Mouse (Mus musculus) kidney, embryonic 14.5 days (tissue): ENCODE measurements at regions not wholly inside any gene's neighbourhood (a gene's known extent, or its start where the extent isn't known, plus 50 kb on each side); places are given as distances from the start of the nearest gene placed in this dataset.

Experiments
- ATAC-seq: fragments of 200-750 bp; cut with Nextera tagmentation; 2 replicates; pipeline ENCODE4 v1.8.0; 2017; ENCODE audit warnings: moderate number of reproducible peaks, mild to moderate bottlenecking, moderate TSS enrichment, moderate library complexity; ENCODE audit not compliant: low FRiP score, low TSS enrichment
- H3K27ac ChIP-seq: fragments of 300-500 bp; sonication (generic); 2 replicates; pipeline ENCODE4 v1.5.1; 2014; ENCODE audit warnings: low read depth, mild to moderate bottlenecking, low read length, moderate library complexity, mixed read lengths
- H3K27me3 ChIP-seq: fragments of 300-500 bp; sonication (generic); 2 replicates; pipeline ENCODE4 v1.6.1; 2014; ENCODE audit warnings: mild to moderate bottlenecking, low read length; ENCODE audit not compliant: control insufficient read depth, insufficient read depth
- H3K36me3 ChIP-seq: fragments of 300-500 bp; sonication (generic); 2 replicates; pipeline ENCODE4 v1.6.1; 2014; ENCODE audit warnings: low read length, mixed read lengths; ENCODE audit not compliant: control insufficient read depth, insufficient read depth
- H3K4me1 ChIP-seq: fragments of 300-500 bp; sonication (generic); 2 replicates; pipeline ENCODE4 v1.6.1; 2014; ENCODE audit warnings: low read length, mixed read lengths; ENCODE audit not compliant: control insufficient read depth, insufficient read depth
- H3K4me2 ChIP-seq: fragments of 300-500 bp; sonication (generic); replicated peaks from 2 replicates; pipeline ENCODE4 v1.6.1; 2014; ENCODE audit warnings: low read depth, mild to moderate bottlenecking, low read length
- H3K4me3 ChIP-seq: fragments of 300-500 bp; sonication (generic); 2 replicates; pipeline ENCODE4 v1.5.1; 2014; ENCODE audit warnings: mild to moderate bottlenecking, low read length
- H3K9ac ChIP-seq: fragments of 300-500 bp; sonication (generic); 2 replicates; pipeline ENCODE4 v1.6.1; 2014; ENCODE audit warnings: low read depth, mild to moderate bottlenecking, low read length, moderate library complexity
- H3K9me3 ChIP-seq: fragments of 300-500 bp; sonication (generic); 2 replicates; pipeline ENCODE4 v1.6.1; 2016; ENCODE audit warnings: low read length; ENCODE audit not compliant: control insufficient read depth
- WGBS: fragments of 180-500 bp; shearing (Covaris S2); extraction: QIAGEN DNeasy Blood & Tissue Kit; methylation state at CpG from one replicate; pipeline ENCODE4 v1.1.7; 2014; 5-methylcytosine and 5-hydroxymethylcytosine counted together

DNA sequence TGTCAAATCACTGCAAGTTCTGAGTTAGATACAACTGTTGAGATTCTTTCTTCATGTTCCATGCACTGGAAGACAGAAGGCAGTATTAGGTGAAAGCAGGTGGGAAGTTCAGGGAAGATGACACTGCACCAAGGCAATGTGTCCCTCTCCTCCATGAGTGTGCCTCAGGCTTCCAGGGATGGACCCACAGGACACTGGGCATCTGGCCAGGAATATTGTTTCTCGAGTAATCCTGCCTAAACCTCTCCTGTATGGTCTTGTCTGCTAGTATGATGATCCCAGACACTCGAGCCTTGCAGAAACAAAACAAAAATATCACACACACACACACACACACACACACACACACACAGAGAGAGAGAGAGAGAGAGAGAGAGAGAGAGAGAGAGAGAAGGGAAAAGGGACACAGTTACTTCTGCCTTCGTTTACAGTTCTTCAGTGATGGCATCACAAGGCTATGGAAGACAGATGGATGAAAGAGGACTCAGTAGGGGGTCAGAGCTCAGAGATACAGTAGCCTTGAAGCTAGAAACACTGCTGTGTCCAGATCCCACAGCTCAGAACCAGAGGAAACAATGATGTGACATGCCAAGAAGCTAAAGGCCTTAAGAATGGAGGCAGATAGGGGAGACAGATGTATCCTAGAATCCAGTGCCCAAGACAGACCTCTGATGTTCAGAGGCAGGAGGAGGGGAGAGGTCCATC lies 154.8 kb downstream of the Gm815 start:
- no peaks in the 10 kb centered on the region for H3K36me3 ChIP-seq
- H3K4me3 ChIP-seq = no peak overlapping the region
- ATAC-seq = no peak
- H3K27ac ChIP-seq = no peak overlapping the region
- H3K9me3 ChIP-seq = no peaks in the 10 kb centered on the region
- 66% methylated on average over 3 of the region's 3 CpGs for WGBS
- peaks cover 7% of the 10 kb centered on the region; the same call in 1 of the 2 replicates for H3K4me1 ChIP-seq
- H3K9ac ChIP-seq = no peak overlapping the region
- H3K27me3 ChIP-seq = no peaks in the 10 kb centered on the region
- no peak overlapping the region for H3K4me2 ChIP-seq

DNA sequence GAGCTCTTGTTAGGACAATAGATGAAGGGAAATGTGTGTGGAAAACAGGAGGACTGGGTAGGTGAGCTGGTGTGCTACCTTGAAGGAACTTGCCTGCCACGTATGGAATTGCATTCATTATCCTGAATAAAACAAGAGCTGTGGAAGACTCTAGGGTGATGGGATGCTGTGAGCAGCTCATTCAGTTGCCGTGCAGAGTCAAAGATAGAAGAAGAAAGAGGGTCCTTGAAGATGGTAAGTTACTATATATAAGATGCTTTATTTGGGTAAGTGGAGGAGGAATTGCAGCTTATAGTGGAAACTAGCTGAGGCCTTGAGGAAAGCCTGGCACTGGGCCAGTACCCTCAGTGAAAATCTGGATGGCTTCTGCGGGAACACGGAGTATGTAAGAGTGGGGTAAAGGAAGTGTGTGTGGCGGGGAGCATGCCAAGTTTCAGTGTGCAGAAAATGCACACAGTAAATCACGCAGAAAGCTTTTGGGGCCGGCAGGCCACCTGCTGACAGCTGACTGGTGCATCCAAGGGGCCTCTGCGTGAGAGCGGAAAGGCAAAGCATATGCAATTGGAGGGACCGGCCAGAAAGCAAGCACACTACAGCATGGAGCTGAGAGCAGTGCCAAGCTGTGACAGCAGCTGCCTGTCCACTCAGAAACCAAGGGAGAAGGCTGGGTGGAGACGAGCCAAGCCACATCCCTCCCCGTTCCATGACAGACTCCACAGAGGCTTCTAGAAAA lies 149.7 kb upstream of the Vldlr start:
- Histone ChIP-seq H3K27ac (no peak overlapping the region), H3K36me3 (no peaks in the 10 kb centered on the region)

GRCm38 (mm10) chr19:27073281-27073680 lies 143.0 kb upstream of the Vldlr start:
- H3K36me3 ChIP-seq = no peaks in the 10 kb centered on the region
- WGBS = 86% methylated on average over 3 of the region's 3 CpGs
- ATAC-seq = no peak

More for the DNA sequence above, 149.7 kb upstream of the Vldlr start:
- 65% methylated on average over 12 of the region's 12 CpGs for WGBS
- Histone ChIP-seq H3K4me3 (no peak overlapping the region), H3K4me1 (peaks cover 4% of the 10 kb centered on the region; the same call in 1 of the 2 replicates), H3K9me3 (no peaks in the 10 kb centered on the region), H3K9ac (no peak overlapping the region), H3K4me2 (no peak overlapping the region), H3K27me3 (no peaks in the 10 kb centered on the region)
- ATAC-seq = no peak

GRCm38 (mm10) chr19:27075019-27075418 lies 141.3 kb upstream of the Vldlr start:
- H3K4me3 ChIP-seq = no peak overlapping the region
- H3K4me1 ChIP-seq = no peaks in the 10 kb centered on the region
- ATAC-seq = no peak
- WGBS = 68% methylated on average over 5 of the region's 5 CpGs
- no peaks in the 10 kb centered on the region; the same call in 1 of the 2 replicates for H3K27me3 ChIP-seq
- no peaks in the 10 kb centered on the region for H3K9me3 ChIP-seq
- H3K27ac ChIP-seq = no peak overlapping the region
- no peak overlapping the region for H3K4me2 ChIP-seq
- H3K9ac ChIP-seq = no peak overlapping the region
- no peaks in the 10 kb centered on the region for H3K36me3 ChIP-seq

More at GRCm38 (mm10) chr19:27073281-27073680, 143.0 kb upstream of the Vldlr start:
- H3K9ac ChIP-seq = no peak overlapping the region
- no peaks in the 10 kb centered on the region for H3K9me3 ChIP-seq
- H3K4me1 ChIP-seq = no peaks in the 10 kb centered on the region
- H3K4me2 ChIP-seq = no peak overlapping the region
- no peak overlapping the region for H3K27ac ChIP-seq
- no peaks in the 10 kb centered on the region; the same call in 1 of the 2 replicates for H3K27me3 ChIP-seq
- no peak overlapping the region for H3K4me3 ChIP-seq

GRCm38 (mm10) chr19:27076920-27077512 lies 139.3 kb upstream of the Vldlr start:
- H3K27me3 ChIP-seq = no peaks in the 10 kb centered on the region; the same call in 1 of the 2 replicates
- no peaks in the 10 kb centered on the region for H3K9me3 ChIP-seq
- no peak overlapping the region for H3K27ac ChIP-seq
- no peak for ATAC-seq
- no peaks in the 10 kb centered on the region for H3K4me1 ChIP-seq
- no peaks in the 10 kb centered on the region for H3K36me3 ChIP-seq
- WGBS = 76% methylated on average over 4 of the region's 4 CpGs
- no peak overlapping the region for H3K4me2 ChIP-seq
- no peak overlapping the region for H3K4me3 ChIP-seq
- H3K9ac ChIP-seq = no peak overlapping the region

- Histone ChIP-seq H3K9me3 (no peaks in the 10 kb centered on the region), H3K27me3 (no peaks in the 10 kb centered on the region), H3K36me3 (no peaks in the 10 kb centered on the region), H3K4me2 (no peak overlapping the region), H3K9ac (no peak overlapping the region), H3K4me3 (no peak overlapping the region), H3K27ac (no peak overlapping the region), H3K4me1 (no peaks in the 10 kb centered on the region)
- no peak for ATAC-seq
- WGBS = 70% methylated on average over 2 of the region's 2 CpGs
Observed at GRCm38 (mm10) chr19:27087344-27087743, 128.9 kb upstream of the Vldlr start.

- Histone ChIP-seq H3K9ac (no peak overlapping the region), H3K27me3 (no peaks in the 10 kb centered on the region), H3K4me2 (no peak overlapping the region), H3K4me3 (no peak overlapping the region), H3K9me3 (no peaks in the 10 kb centered on the region), H3K4me1 (no peaks in the 10 kb centered on the region), H3K36me3 (no peaks in the 10 kb centered on the region), H3K27ac (no peak overlapping the region)
- no peak for ATAC-seq
- 88% methylated on average over 5 of the region's 5 CpGs for WGBS
Observed at GRCm38 (mm10) chr19:27087833-27088232, 128.5 kb upstream of the Vldlr start.

DNA sequence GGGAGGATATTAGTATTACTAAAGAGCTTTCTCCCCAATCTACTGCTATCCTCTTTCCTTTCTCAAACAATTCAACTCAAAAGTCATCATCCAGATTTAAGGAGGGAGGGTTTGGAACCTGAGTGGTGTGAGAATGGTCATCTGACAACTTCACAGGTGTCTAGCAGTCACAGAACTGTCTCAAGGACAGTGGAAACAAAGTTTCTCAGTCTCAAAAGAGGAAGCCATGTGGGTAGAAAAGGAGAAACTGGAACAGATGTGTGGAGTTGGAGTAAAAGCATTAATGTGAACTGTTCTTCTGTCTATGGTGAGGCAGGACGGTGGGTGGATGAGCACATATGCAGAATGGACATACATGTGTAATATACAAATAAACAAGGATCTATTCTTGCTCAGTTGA lies 127.2 kb upstream of the Vldlr start:
- Histone ChIP-seq H3K27me3 (no peaks in the 10 kb centered on the region), H3K4me3 (no peak overlapping the region), H3K36me3 (no peaks in the 10 kb centered on the region), H3K27ac (no peak overlapping the region), H3K9me3 (no peaks in the 10 kb centered on the region), H3K9ac (no peak overlapping the region), H3K4me1 (no peaks in the 10 kb centered on the region), H3K4me2 (no peak overlapping the region)
- no peak for ATAC-seq
- WGBS = 93% methylated on average over 1 of the region's 1 CpGs

GRCm38 (mm10) chr19:27091603-27092002 lies 124.7 kb upstream of the Vldlr start:
- Histone ChIP-seq H3K27ac (no peak overlapping the region), H3K4me1 (no peaks in the 10 kb centered on the region), H3K4me3 (no peak overlapping the region), H3K36me3 (no peaks in the 10 kb centered on the region), H3K9ac (no peak overlapping the region), H3K27me3 (no peaks in the 10 kb centered on the region), H3K9me3 (no peaks in the 10 kb centered on the region), H3K4me2 (no peak overlapping the region)
- no peak for ATAC-seq
- WGBS = 93% methylated on average over 2 of the region's 2 CpGs
